Mouse (Mus musculus) heart, postnatal 36 days (tissue): ENCODE results near the gene Gm20517. TPM values are rescaled to one million over a fixed set of nuclear protein-coding genes. Genes with fewer than 3 reads are reported as not detected.

Experiments
- DNase-seq, 2 experiments: peaks; one replicate each; pipeline ENCODE4 v3.0.0; 2021 to 2022
- intact Hi-C: fragments of 180-260 bp; cut with DNase I; formaldehyde crosslinking; loops from one replicate; pipeline ENCODE4 v1.15.1; 2025
- total RNA-seq, 2 experiments: library from RNA; stranded (reverse); gene quantifications; 2 replicates each; pipeline ENCODE4 v1.2.3; 2021

Gm20517 gene
- total RNA-seq: 1 to 10 TPM; 2.1 to 3.5 TPM

DNA sequence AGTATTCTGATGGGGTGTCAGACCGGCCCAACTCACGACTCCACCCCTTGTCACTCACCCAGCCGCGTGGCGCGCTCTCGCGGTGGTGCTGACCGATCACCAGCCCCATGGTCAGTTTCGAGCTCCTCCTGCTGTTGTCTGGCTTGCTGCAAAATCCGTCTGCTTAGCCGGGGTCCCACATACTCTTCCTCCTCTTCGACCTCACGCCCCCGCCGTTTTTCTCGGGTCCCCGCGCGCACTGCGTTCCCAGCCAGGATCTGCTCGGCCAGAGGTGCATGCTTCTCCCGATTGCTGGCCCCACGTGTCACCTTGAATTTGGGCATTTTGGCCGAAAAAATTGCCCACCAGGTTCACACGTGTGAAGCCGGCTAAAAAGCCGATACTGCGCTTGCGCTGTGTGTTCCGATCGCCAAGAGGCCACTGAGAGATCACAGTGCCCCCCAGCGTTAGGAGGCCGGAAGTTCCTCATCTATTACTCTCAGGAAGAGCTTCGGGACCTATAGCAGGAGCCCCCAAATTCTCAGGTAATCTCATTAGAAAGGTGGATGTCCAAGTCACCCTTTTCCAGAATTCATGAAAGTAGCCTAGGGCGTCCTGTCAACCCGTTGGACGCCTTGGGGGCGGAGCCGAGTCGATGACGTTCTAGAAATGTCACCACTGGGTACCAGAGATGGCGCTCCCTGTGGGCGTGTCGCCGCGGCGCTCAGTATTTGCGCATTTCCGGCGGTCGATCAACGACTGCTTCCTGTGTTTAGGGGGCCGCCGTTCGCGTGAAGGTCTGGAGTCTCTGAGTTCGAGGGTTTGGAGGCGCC is at the start of gene Gm20517, which contains the start of the genes Bysl and Med20:
TSS of gene Gm20517 (plus strand) at position 741 of the 812 bp plus-strand sequence.
TSS of gene Bysl (minus strand) at position 644 of the 812 bp plus-strand sequence.
TSS of gene Med20 (plus strand) at position 734 of the 812 bp plus-strand sequence.
- peak; percentile 97 to 98 for DNase-seq
- intact Hi-C loops: loop anchor here (1.0 to 2.0 kb wide), 4 partner anchors 14 to 242 kb away; partner anchors contain the start of gene Mrps10

DNA sequence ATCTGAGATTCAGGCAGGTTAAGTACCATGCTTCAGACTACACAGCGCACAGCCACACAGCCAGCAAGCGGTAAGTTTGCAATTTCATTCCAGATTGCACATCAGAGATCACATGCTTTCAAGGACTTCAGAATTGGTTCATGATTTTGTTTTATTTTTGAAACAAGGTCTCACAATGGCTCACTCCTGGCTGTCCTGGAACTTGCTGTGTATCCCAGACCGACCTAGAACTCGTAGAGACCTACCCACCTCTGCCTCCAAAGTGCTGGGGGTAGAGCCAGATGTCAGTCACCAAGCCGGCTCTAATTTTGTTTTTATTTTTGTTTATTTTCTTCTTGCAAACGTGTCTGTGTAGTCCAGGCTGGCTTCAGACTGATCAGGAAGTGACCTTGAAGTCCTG is 48.5 kb upstream of the Gm20517 start:
- intact Hi-C loops: no loop called here

DNA sequence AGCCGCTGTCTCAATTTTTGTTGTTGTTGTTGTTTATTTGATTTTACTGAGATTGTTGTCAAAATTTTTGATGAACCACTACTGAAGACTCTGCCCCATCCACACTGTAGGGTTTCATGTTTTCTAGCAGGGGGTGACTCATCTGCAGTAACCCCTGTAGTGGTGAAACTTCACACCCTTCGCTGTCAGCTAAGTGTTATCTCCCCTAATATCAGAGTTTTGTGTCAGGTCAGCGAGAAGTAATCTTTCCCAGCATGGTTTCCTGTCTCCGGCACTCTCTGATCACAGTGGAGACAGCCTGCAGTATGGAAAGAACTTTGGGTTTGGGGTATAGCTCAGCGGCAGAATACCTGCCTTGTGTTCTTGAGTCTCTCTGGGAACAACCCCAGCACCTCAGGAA is 46.8 kb upstream of the Gm20517 start:
- DNase-seq: no peak
- intact Hi-C loops: no loop called here

More for the DNA sequence above, 48.5 kb upstream of the Gm20517 start:
- no peak for DNase-seq

DNA sequence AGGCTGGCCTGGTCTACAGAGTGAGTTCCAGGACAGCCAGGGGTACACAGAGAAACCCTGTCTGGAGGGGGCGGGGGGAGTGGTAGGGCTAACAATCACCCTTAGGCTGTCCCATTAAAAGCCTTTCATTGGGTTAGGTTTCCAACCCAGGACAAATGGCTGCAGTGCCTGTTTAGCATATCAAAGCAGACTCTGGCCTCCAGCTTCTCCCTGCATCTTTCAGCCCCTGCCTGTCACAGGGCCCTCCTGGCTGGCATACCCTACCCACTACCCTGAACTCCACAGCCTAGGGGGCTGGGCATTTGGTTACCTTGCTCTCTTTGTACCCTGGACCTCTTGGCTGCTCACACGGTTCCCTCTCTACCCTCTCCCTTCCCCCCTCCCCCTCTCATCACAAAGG is 45.3 kb upstream of the Gm20517 start:
- intact Hi-C loops: no loop called here
- DNase-seq: no peak

DNA sequence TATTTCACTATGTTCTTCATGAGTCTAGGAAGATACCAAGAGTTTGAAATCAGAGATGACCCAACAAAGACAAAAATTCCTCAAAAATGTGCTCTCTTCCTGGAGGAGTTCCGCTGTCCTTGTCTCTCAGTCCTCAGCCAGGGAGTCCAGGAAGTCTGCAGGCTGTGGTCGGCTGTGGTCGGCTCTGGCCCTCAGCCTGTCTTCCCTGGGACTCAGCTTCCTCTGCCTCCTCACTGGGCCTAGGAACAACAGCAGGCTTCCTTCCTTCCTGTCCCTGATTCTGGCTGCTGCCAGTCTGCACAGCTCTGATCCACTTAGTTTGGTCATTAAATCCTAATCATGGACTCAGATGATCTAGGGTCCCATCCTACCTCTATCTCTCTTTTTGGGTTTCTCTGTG is 44.1 kb upstream of the Gm20517 start:
- intact Hi-C loops: no loop called here
- DNase-seq: no peak

DNA sequence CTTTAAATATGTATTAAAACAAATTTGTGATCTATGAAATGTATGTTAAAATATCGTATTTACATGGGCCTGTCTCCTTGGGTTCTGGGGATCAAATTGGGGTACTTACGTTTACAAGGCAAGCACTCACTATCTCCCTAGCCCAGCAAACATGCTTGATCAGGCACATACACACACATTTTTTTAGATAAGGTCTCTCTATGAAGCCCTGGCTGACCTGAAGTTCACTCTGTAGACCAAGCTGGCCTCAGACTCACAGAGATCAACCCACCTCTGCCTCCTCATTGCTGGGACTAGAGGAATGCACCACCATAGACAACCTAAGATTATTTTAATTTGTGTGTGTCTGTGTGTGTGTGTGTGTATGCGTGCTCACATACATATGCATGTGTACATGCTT is 43.0 kb upstream of the Gm20517 start:
- DNase-seq: no peak
- intact Hi-C loops: no loop called here

DNA sequence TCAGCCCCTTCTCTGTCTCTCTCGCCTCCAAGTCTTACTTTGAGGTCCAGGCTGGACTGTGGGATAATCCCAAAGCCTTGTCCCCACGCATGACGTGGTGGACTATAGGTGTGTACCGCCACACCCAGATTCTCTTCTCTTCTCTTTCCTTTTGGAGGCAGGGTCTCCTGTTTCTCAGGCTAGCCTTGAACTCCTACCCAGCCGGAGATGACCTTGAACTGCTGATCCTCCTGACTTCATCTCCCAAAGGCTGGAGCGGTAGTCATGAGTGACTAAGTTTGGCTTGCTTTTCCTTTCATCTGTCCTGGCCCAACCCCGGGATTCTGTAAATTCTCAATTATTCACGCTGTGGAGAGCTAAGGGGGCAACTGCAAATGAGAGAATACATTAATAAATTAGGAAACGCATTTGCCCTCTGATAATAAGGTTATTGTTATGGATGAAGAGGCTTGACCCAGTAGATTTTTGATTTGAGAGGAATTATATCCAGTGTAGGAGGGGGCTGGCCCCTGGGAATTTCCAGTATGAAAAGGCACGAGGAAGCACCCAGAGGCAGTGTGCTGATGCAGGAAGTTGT is 42.4 kb upstream of the Gm20517 start:
- DNase-seq: no peak
- intact Hi-C loops: no loop called here

DNA sequence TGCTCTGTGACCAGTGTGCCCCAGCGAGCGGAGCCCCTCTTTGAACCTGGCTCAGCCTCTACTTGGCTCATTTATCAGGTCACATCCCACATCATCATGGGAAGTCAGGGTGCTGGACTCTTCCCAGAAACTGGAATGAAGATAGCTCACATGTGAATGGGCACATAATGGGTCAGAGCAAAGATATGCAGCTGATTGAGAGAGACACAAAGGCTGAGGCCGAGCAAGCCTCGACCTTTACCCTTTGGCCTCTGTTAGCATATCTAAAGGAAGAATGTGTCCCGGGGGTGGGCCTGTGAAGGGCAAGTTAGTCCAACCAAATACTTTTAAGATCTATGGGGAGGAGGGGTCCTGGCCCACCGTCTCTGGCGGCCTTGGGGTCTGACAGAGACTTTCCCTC is 39.8 kb upstream of the Gm20517 start:
- no peak for DNase-seq
- intact Hi-C loops: no loop called here

DNA sequence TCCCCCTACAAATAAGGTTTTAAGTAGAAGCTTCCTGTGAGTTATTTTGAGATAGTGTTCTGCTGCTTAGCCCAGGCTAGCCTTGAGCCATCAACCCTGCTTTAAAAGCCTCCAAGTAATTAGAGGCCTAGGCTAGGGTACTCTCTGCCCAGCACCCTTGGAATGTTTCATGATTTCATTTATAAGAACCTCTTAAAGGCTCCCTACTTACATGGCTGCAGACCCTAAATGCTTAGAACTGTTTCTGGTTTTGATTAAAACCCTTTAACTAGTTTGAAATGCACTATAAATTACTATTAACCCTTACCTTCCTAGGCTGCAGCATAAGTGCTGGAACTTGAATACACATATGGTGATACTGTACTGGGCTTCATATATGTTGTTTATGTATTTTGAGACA is 39.0 kb upstream of the Gm20517 start:
- intact Hi-C loops: no loop called here
- no peak for DNase-seq

DNA sequence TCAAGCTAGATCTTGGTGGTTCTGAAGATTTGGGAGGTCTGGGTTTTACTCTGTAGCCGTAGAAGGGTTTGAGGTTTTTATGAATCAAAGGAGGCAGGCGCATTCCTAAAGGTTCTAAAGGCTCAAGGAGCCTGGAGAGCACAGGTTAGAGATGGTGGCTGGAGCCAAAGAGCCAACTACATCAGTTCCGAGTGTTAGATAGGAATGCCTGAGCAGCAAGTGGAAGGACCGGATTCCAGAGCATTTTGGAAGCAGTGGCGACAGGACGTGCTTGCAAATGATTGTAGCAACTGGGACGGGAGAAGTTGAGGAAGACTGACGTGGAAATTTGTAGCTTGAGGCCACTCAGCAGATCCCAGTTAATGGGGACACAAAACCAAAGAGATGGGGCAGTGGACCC is 37.4 kb upstream of the Gm20517 start:
- intact Hi-C loops: no loop called here
- no peak for DNase-seq

DNA sequence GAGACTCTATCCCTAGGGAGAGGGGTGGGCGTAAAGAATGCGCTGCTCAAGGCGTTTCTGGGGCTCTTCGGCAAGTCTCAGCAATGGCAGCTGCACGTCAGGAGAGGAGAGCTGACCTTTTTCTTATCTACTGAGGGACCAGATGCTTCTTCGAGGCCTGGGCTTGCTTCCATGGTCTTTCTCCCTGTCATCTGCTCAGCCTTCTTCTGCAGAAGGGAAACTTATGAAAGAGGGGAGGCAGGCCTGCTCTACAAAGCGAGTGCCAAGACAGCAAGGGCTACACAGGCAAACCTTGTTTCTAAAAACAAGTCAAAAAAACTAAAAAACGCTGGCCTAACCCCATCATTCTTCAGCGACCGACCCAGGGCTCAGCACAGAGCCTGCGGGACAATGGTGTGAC is 36.6 kb upstream of the Gm20517 start:
- intact Hi-C loops: no loop called here
- DNase-seq: peak in 1 of 2 experiments; percentile 22

DNA sequence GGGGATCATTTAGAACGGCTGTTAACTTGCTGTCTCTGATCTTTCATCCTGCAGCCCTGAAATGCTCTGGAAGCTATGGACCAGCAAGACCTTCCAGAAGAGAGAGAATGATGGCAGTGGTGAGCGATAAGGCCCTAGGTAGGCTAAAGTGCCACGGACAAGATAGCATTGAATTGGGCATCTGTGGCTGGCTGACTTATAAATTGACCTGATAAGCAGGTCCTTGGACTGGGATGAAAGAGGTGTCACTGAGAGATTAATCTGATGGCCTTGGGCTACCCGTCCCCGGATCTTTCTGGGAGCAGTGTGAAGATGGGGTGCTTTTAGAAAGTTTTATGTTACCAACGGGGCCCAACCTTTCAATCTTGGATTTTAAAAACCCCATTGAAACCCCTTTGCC is 32.7 kb upstream of the Gm20517 start:
- no peak for DNase-seq
- intact Hi-C loops: no loop called here

DNA sequence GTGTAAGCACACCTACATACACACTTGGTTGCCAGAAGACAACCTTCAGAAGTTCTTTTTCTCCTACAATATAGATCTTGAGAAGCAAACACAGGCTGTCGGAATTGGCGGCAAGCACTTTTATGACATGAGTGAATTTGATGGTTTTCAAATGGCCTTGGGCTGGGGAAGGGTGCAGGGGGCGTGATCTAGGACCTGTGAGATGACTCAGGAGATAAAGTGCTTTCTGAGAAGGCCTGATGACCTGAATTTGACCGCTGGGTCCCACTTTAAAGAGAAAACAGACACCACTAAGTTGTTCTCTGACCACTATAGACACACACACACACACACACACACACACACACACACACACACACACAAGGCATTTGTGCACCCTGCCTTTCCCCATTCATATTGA is 30.4 kb upstream of the Gm20517 start:
- DNase-seq: no peak
- intact Hi-C loops: no loop called here

DNA sequence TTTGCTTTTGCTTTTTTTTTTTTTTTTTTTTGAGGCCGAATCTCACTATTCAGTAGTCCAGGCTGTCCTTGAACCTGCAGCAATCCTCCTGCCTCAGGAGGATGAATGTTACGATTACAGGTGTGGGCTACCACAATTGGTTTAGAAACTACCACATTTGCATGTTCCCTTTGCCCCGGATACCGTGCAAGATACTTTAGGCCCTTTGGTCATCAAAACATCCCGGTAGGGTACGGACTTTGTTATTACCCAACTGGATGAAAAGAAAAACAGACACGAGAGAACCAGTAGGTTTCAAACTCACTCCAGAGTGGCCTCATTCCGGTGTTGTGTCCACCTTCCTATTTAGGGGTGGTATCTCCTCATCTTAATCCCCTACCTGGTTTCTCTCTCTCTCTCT is 22.9 kb upstream of the Gm20517 start:
- intact Hi-C loops: no loop called here
- no peak for DNase-seq

DNA sequence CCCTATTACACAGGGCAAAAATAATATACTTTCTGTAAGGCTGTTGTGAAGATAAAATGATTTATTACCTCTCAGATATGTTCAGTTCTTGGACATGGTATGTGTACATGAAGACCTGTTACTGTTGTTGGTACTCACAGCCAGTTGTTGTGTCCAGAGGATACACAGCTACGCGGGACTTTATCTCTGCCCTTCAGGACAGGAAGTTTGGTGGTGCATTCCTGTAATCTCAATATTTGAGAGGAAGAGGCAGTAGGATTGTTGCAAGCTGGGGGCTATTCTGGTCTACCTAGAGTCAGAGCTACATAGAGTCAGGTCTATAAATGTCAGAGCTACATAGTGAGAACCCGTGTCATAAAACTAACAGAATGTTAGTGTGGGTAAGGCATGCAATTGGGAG is 20.3 kb upstream of the Gm20517 start:
- intact Hi-C loops: no loop called here
- DNase-seq: no peak

DNA sequence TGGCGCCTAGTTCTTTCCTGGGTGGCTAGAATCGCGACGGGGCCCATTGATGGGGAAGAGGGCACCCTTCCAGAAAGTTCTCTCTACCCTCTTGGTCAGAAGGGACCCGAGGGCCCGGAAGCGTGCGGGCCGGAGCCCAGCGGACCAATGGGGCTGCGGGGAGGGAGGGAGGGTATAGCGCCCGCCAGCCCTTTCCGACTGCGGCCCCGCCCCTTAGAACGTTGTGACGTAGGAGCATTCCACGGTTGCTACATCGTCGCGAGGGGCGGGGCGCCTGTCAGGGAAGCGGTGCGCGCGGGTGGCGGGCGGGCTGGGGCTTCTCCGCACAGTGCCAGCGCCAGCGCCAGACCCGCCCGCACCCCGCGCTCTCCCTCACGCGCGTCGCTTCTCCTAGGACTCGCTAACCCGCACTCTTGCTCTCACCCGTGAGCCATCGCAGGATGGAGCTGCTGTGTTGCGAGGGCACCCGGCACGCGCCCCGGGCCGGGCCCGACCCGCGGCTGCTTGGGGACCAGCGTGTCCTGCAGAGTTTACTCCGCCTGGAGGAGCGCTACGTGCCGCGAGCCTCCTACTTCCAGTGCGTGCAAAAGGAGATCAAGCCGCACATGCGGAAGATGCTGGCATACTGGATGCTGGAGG is 18.1 kb upstream of the Gm20517 start:
- DNase-seq: peak; percentile 94 to 96
- intact Hi-C loops: loop anchor here (1.0 kb wide), 2 partner anchors 71 to 82 kb away; no protein-coding TSS in a partner anchor

DNA sequence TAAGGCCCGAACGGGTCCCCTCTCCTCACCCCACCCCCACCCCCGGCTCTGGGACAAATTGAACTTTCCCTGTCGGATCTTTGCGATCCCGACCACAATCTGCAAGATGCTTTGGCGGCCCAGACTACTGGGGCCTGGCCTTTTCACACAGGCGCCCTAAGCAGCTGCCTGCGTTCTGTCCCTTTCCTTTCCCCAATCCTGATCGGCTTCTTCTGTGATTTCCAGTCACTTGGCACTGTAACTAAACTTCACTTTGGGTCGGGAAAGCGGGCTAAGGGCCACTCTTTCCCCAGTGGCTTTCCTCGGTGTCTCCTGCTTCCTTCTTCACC is 17.6 kb upstream of the Gm20517 start:
- no peak for DNase-seq
- intact Hi-C loops: loop anchor here (1.0 kb wide), 2 partner anchors 72 to 83 kb away; no protein-coding TSS in a partner anchor

DNA sequence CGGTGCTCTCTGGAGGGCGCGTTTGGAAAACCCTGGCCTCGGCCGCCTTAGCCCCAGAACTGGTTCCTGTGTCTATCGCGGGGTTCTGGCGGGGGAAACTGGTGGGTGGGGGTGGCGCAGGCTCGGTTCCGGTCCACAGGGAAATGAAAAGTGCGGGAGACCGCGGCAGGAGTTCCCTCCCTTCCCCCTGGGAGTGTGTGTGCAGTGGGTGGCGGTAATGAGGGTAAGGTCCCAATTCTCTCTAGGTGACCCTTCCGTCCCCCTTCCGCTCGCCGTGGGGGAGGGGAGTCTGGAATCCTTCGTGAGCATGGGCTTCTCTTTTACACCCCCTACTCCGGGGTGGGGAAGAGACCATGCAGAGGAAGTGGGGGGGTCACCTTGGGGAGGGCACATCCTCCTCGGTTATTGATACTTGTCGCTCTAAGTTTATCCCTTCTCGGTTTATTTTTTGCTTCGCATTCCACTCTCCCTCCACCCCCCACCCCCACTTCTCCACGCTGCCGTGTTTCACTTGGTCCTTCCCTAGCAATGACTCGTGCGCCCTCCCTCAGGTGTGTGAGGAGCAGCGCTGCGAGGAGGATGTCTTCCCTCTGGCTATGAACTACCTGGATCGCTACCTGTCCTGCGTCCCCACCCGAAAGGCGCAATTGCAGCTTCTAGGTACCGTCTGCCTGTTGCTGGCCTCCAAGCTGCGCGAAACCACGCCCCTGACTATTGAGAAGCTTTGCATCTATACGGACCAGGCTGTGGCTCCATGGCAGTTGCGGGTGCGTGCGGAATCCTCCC is 17.0 kb upstream of the Gm20517 start:
- intact Hi-C loops: no loop called here
- peak; percentile 58 to 65 for DNase-seq

DNA sequence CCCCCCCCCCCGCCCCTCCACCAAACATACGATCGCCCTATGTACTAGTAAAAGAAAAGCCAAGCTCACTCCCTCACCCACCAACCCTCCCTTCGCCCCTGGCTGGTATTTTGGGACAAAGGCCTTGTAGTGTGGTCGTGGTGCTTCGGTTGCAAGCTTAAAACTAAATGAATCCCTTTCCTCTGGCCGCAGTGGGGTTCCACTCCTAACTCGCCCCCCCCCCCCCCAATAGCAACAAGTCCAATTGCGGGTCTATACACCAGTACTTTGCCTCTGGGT is 16.5 kb upstream of the Gm20517 start:
- intact Hi-C loops: no loop called here
- DNase-seq: no peak

DNA sequence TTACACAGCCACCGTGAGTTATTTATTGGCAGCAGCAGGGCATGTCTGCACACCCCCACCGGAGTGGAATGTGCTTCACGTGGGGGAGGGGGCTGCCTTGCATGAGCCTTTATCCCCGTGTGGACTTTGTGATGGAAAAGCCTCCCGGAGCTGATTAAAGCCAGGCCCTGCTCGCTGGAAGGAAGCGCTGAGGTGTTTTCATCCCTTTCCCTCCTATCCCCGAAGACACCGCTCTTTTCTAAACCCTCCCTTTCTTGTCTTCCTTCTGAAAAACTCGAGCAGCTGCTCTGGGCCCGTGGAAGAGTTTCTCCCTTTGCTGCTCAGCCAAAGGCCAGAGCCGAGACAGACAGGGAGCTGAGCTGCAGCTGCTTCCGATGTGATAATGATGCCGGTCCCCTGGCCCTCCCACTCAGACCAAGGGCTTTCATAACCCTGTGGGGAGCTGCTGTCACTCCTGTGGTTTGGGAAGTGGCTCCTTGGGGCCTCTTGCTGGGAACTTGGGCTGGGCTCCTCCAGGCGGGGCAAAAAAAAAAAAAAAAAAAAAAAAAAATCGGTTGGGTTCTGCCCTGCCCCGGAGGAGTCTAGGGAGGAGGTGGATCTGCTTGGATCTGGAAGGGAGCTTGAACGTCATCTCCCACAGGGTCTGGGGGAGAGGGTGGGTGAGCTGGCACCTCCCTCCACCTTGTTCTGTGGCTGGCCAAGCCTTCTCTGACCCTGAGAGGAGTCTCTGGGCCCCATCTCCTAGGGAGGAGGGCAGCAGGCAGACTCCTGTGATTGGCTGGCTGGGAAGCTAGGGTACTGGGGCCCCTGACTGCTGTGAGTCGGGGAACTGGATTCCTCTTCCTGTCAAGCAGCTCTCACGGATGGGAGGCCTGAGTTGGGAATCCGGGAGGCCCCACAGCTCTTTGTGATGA is 15.9 kb upstream of the Gm20517 start:
- intact Hi-C loops: loop anchor here (2.0 kb wide), 1 partner anchor 15 kb away; the partner anchor contains the start of genes Bysl, Gm20517 and Med20
- peak; percentile 59 to 64 for DNase-seq
